Mouse (Mus musculus): ENCODE measurements around the gene Gsk3a.
A peak's percentile ranks its signal among the peaks of the same experiment; 100 is the strongest.

The Gsk3a gene

GRCm38 (mm10) chr7:25250141-25250972 is 12.7 kb upstream of the Gsk3a start, which contains the start of gene Erf:
Erf (minus strand) TSS chr7:25250761.
- DNase-seq (ENCODE audit: extremely low spot score, low read depth, low spot score), result no peak

GRCm38 (mm10) chr7:25249314-25250140 is 11.9 kb upstream of the Gsk3a start:
- DNase-seq (ENCODE audit: extremely low spot score, low read depth, low spot score), result no peak

GRCm38 (mm10) chr7:25248846-25249313 is 11.2 kb upstream of the Gsk3a start:
- DNase-seq (ENCODE audit: extremely low spot score, low read depth, low spot score), result no peak

GRCm38 (mm10) chr7:25248018-25248647 is 10.5 kb upstream of the Gsk3a start:
- DNase-seq (ENCODE audit: extremely low spot score, low read depth, low spot score), result no peak

- DNase-seq (ENCODE audit: extremely low spot score, low read depth, low spot score), result no peak
These were observed 9.8 kb upstream of the Gsk3a start for GRCm38 (mm10) chr7:25247498-25247897.

- no peak for DNase-seq (ENCODE audit: extremely low spot score, low read depth, low spot score)
These were observed 9.1 kb upstream of the Gsk3a start for GRCm38 (mm10) chr7:25246759-25247137.

- no peak for DNase-seq (ENCODE audit: extremely low spot score, low read depth, low spot score)
These were observed 8.6 kb upstream of the Gsk3a start for GRCm38 (mm10) chr7:25246079-25246758.

- DNase-seq (ENCODE audit: extremely low spot score, low read depth, low spot score), result no peak
These were observed 7.1 kb upstream of the Gsk3a start for GRCm38 (mm10) chr7:25244562-25245369.

GRCm38 (mm10) chr7:25243361-25243760 is 5.7 kb upstream of the Gsk3a start:
- DNase-seq (ENCODE audit: extremely low spot score, low read depth, low spot score), result no peak

- no peak for DNase-seq (ENCODE audit: extremely low spot score, low read depth, low spot score)
These were observed 3.4 kb upstream of the Gsk3a start for GRCm38 (mm10) chr7:25241062-25241461.

- no peak for DNase-seq (ENCODE audit: extremely low spot score, low read depth, low spot score)
These were observed 3.0 kb upstream of the Gsk3a start for GRCm38 (mm10) chr7:25240631-25241030.

- no peak for DNase-seq (ENCODE audit: extremely low spot score, low read depth, low spot score)
These were observed 1.4 kb upstream of the Gsk3a start for GRCm38 (mm10) chr7:25238829-25239623.

- peak; percentile 97 for DNase-seq (ENCODE audit: extremely low spot score, low read depth, low spot score)
These were observed 510 bp upstream of the Gsk3a start for GRCm38 (mm10) chr7:25238015-25238706.

GRCm38 (mm10) chr7:25235526-25235925 is 2.1 kb downstream of the Gsk3a start:
- no peak for DNase-seq (ENCODE audit: extremely low spot score, low read depth, low spot score)

- no peak for DNase-seq (ENCODE audit: extremely low spot score, low read depth, low spot score)
These were observed 4.6 kb downstream of the Gsk3a start for GRCm38 (mm10) chr7:25233061-25233460.

- no peak for DNase-seq (ENCODE audit: extremely low spot score, low read depth, low spot score)
These were observed 5.5 kb downstream of the Gsk3a start for GRCm38 (mm10) chr7:25232101-25232648.

GRCm38 (mm10) chr7:25230690-25231285 is 6.9 kb downstream of the Gsk3a start:
- no peak for DNase-seq (ENCODE audit: extremely low spot score, low read depth, low spot score)
